Mouse (Mus musculus): ENCODE measurements at regions not wholly inside any gene's neighbourhood (a gene's known extent, or its start where the extent isn't known, plus 50 kb on each side); places are given as distances from the start of the nearest gene placed in this dataset.

DNA sequence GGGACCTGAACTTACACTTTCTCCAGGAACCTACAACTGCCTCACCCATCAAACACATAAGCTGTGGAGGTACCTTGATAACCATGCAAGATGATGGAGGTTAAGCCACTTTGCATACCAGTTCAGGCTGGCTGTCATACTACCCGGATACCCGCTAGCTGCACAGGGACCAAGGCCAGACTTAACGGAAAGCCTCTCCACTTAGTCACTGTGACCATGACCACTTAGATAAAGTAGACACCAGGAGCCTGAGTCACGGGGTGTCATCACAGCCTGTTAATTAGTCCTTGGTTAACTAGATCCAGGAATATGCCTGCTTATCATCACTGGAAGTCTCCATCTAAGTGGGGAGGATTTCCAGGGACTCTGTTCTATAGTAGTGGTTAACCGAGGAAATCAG, 124.7 kb downstream of the Aipl1 start:
- H3K36me3 ChIP-seq (ENCODE audit: control insufficient read depth, insufficient read depth, low read length) = no peaks in the 10 kb centered on the region
- H3K27ac ChIP-seq (replicated peaks) = no peak overlapping the region
- H3K4me3 ChIP-seq (ENCODE audit: low read depth, low read length) = no peak overlapping the region
- H3K4me2 ChIP-seq (replicated peaks; ENCODE audit: low read depth) = no peak overlapping the region
- no peaks in the 10 kb centered on the region for H3K4me1 ChIP-seq (replicated peaks; ENCODE audit: control insufficient read depth, insufficient read depth)
- 85% methylated on average over 5 of the region's 5 CpGs for WGBS
- H3K9me3 ChIP-seq (ENCODE audit: control insufficient read depth, low read length) = no peaks in the 10 kb centered on the region
- no peak overlapping the region for H3K9ac ChIP-seq (ENCODE audit: low read length)
- no peak for TF ChIP-seq CTCF (IDR thresholded peaks at IDR 0.05; ENCODE audit: low read depth)
- TF ChIP-seq EP300 (optimal IDR thresholded peaks at IDR 0.05) = no peak
- DNase-seq (ENCODE audit: low spot score) = no peak
- no peak for ATAC-seq (ENCODE audit: low FRiP score, low TSS enrichment)
- no peaks in the 10 kb centered on the region for H3K27me3 ChIP-seq (ENCODE audit: control insufficient read depth, insufficient read depth, low read length)

DNA sequence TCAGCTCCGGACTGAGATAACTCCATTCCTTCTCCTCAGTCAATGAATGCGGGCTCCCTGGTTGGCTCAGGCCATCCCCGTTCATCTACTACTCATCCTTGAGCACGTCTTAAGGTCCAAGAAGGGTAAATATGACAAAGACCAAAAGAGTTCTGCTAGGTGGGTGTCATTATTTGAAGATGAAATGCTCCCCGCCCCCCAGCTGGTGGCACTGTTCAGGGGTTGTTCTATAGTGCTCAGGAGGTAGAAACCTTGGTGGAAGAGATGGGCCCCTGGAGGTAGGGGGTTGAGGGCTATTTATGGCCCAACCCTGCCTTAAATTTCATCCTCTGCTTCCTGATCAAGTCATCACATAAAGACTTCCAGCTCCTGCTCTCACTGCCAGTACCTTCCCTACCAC, 126.0 kb downstream of the Aipl1 start:
- DNase-seq (ENCODE audit: low spot score) (no peak), ATAC-seq (ENCODE audit: low FRiP score, low TSS enrichment) (no peak)
- Histone ChIP-seq H3K27me3 (ENCODE audit: control insufficient read depth, insufficient read depth, low read length) (no peaks in the 10 kb centered on the region), H3K4me1 (replicated peaks; ENCODE audit: control insufficient read depth, insufficient read depth) (no peaks in the 10 kb centered on the region), H3K27ac (replicated peaks) (no peak overlapping the region), H3K9me3 (ENCODE audit: control insufficient read depth, low read length) (no peaks in the 10 kb centered on the region), H3K36me3 (ENCODE audit: control insufficient read depth, insufficient read depth, low read length) (no peaks in the 10 kb centered on the region), H3K4me3 (ENCODE audit: low read depth, low read length) (no peak overlapping the region), H3K4me2 (replicated peaks; ENCODE audit: low read depth) (no peak overlapping the region), H3K9ac (ENCODE audit: low read length) (no peak overlapping the region)
- WGBS = 82% methylated on average over 5 of the region's 5 CpGs
- TF ChIP-seq EP300 (optimal IDR thresholded peaks at IDR 0.05) (no peak), CTCF (IDR thresholded peaks at IDR 0.05; ENCODE audit: low read depth) (no peak)

GRCm38 (mm10) chr11:71908616-71909015, 128.7 kb downstream of the Aipl1 start:
- DNase-seq (ENCODE audit: low spot score) (no peak), ATAC-seq (ENCODE audit: low FRiP score, low TSS enrichment) (no peak)
- Histone ChIP-seq H3K27ac (replicated peaks) (no peak overlapping the region), H3K4me2 (replicated peaks; ENCODE audit: low read depth) (no peak overlapping the region), H3K9me3 (ENCODE audit: control insufficient read depth, low read length) (no peaks in the 10 kb centered on the region), H3K36me3 (ENCODE audit: control insufficient read depth, insufficient read depth, low read length) (no peaks in the 10 kb centered on the region), H3K9ac (ENCODE audit: low read length) (no peak overlapping the region), H3K27me3 (ENCODE audit: control insufficient read depth, insufficient read depth, low read length) (no peaks in the 10 kb centered on the region), H3K4me3 (ENCODE audit: low read depth, low read length) (no peak overlapping the region), H3K4me1 (replicated peaks; ENCODE audit: control insufficient read depth, insufficient read depth) (no peaks in the 10 kb centered on the region)
- WGBS = 36% methylated on average over 7 of the region's 7 CpGs
- TF ChIP-seq EP300 (optimal IDR thresholded peaks at IDR 0.05) (no peak), CTCF (IDR thresholded peaks at IDR 0.05; ENCODE audit: low read depth) (no peak)

- Histone ChIP-seq H3K4me1 (replicated peaks; ENCODE audit: control insufficient read depth, insufficient read depth) (no peaks in the 10 kb centered on the region), H3K4me3 (ENCODE audit: low read depth, low read length) (no peak overlapping the region), H3K9ac (ENCODE audit: low read length) (no peak overlapping the region), H3K27me3 (ENCODE audit: control insufficient read depth, insufficient read depth, low read length) (no peaks in the 10 kb centered on the region), H3K4me2 (replicated peaks; ENCODE audit: low read depth) (no peak overlapping the region), H3K27ac (replicated peaks) (no peak overlapping the region), H3K9me3 (ENCODE audit: control insufficient read depth, low read length) (no peaks in the 10 kb centered on the region), H3K36me3 (ENCODE audit: control insufficient read depth, insufficient read depth, low read length) (no peaks in the 10 kb centered on the region)
- WGBS = 14% methylated on average over 2 of the region's 2 CpGs
- no peak for ATAC-seq (ENCODE audit: low FRiP score, low TSS enrichment)
- DNase-seq (ENCODE audit: low spot score) = no peak
- TF ChIP-seq CTCF (IDR thresholded peaks at IDR 0.05; ENCODE audit: low read depth) (no peak), EP300 (optimal IDR thresholded peaks at IDR 0.05) (no peak)
These were observed 134.3 kb downstream of the Aipl1 start for GRCm38 (mm10) chr11:71903020-71903410.

DNA sequence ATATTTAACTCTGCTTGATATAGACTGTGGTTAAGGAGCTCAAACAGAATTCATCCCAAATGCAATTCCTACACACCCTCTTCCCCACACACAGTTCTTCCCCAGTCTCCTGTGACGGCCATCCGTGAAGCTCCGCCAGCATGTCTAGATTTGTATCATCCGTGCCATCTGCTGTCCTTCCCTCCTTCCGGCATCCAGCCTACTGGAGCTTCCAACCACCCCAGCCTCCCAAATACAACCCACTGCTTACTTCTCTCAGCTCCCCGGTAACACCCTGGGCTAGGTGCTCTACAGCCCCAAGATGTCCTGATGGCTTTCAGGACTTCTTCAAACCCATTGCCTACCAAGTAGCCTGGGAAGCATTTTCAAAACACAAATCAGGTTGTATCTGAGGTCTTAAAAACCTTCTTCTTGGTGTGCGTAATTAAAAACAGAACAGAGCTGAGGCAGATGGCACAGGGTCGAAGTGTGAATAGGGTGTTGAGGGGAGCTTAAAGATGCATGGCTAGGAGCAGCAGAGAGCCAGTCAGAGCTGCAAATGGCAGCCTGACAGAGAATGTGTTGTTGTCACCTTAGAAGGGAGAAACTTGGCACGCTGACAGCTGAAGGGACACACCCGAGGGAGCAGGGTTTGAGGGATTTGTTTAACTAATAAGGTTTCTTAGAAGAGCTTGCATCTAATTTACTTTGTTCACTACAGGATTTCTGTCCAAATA, 134.8 kb downstream of the Aipl1 start:
- H3K27ac ChIP-seq (replicated peaks) = no peak overlapping the region
- 54% methylated on average over 10 of the region's 10 CpGs for WGBS
- H3K4me1 ChIP-seq (replicated peaks; ENCODE audit: control insufficient read depth, insufficient read depth) = no peaks in the 10 kb centered on the region
- no peak overlapping the region for H3K4me2 ChIP-seq (replicated peaks; ENCODE audit: low read depth)
- ATAC-seq (ENCODE audit: low FRiP score, low TSS enrichment) (no peak), DNase-seq (ENCODE audit: low spot score) (no peak)
- TF ChIP-seq EP300 (optimal IDR thresholded peaks at IDR 0.05) = no peak
- TF ChIP-seq CTCF (IDR thresholded peaks at IDR 0.05; ENCODE audit: low read depth) = no peak
- no peak overlapping the region for H3K9ac ChIP-seq (ENCODE audit: low read length)
- H3K9me3 ChIP-seq (ENCODE audit: control insufficient read depth, low read length) = no peaks in the 10 kb centered on the region
- no peaks in the 10 kb centered on the region for H3K36me3 ChIP-seq (ENCODE audit: control insufficient read depth, insufficient read depth, low read length)
- no peak overlapping the region for H3K4me3 ChIP-seq (ENCODE audit: low read depth, low read length)
- H3K27me3 ChIP-seq (ENCODE audit: control insufficient read depth, insufficient read depth, low read length) = no peaks in the 10 kb centered on the region

GRCm38 (mm10) chr11:71900816-71901215, 136.5 kb downstream of the Aipl1 start:
- Histone ChIP-seq H3K36me3 (ENCODE audit: control insufficient read depth, insufficient read depth, low read length) (no peaks in the 10 kb centered on the region), H3K4me3 (ENCODE audit: low read depth, low read length) (no peak overlapping the region), H3K9me3 (ENCODE audit: control insufficient read depth, low read length) (no peaks in the 10 kb centered on the region), H3K4me1 (replicated peaks; ENCODE audit: control insufficient read depth, insufficient read depth) (no peaks in the 10 kb centered on the region), H3K9ac (ENCODE audit: low read length) (no peak overlapping the region), H3K27ac (replicated peaks) (no peak overlapping the region), H3K27me3 (ENCODE audit: control insufficient read depth, insufficient read depth, low read length) (no peaks in the 10 kb centered on the region), H3K4me2 (replicated peaks; ENCODE audit: low read depth) (no peak overlapping the region)
- DNase-seq (ENCODE audit: low spot score) (no peak), ATAC-seq (ENCODE audit: low FRiP score, low TSS enrichment) (no peak)
- TF ChIP-seq EP300 (optimal IDR thresholded peaks at IDR 0.05) = no peak
- no peak for TF ChIP-seq CTCF (IDR thresholded peaks at IDR 0.05; ENCODE audit: low read depth)

Measured in stomach, postnatal 0 days (tissue).